Mouse (Mus musculus): ENCODE measurements around the gene Tgfbr1. TPM values are rescaled to one million over a fixed set of nuclear protein-coding genes. Genes with fewer than 3 reads are reported as not detected.

Gene Tgfbr1
- total RNA-seq, 4 experiments from 2014 or later, result 20.4 to 38.1 (median 27.9) TPM

Other genes starting within 250 kb of the Tgfbr1 start
- gene Col15a1, start 145.1 kb upstream of the Tgfbr1 start, total RNA-seq (2022), result 10 to 100 TPM in 1 of 4 experiments, 1 to 10 TPM in 3; 3.8 to 13.3 (median 5.9) TPM
- gene Alg2, start 121.1 kb downstream of the Tgfbr1 start, total RNA-seq (2022), result 100 to 1,000 TPM; 112 to 118 (median 114) TPM
- 10 to 100 TPM; 40.2 to 48.5 (median 41.3) TPM for gene Sec61b, start 121.4 kb downstream of the Tgfbr1 start, total RNA-seq (2022)

Data from left cerebral cortex, adult 8-10 months (tissue).